Mouse (Mus musculus): Measurements from ENCODE around the gene Arel1.

DNA sequence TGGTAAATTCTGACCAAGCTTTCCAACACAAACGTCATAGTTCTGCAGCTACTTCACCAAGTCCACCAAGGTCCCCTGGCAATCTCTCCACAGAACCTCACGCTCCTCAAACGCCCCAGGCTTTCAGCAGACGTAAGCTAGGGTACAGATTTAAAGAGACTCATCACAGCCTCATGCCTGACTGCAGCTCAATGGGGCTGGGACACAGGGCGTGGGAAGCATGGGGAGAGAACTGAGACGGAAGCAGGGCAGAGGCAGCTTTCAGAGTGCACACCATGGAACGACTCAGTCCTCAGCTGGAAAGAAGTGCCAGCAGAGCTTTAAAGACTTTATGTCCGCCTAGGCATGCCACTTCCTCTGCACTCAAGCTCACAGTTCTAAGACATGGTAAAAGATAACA lies 19.2 kb downstream of the Arel1 start:
- no peak for TF ChIP-seq MAFK (IDR thresholded peaks at IDR 0.05; ENCODE audit: insufficient read depth, low read depth, low read length)
- no peak for TF ChIP-seq ZC3H11A (IDR thresholded peaks at IDR 0.05; ENCODE audit: borderline replicate concordance, low read depth, low read length)
